Mouse (Mus musculus) lung, adult 2 months (tissue): ENCODE measurements around the gene Plcb2.

Experiments
- CTCF ChIP-seq: fragments of 200-500 bp; IDR thresholded peaks from 2 replicates; pipeline ENCODE4 v1.5.1; 2011; ENCODE audit warnings: mild to moderate bottlenecking, low read length, control low read depth; ENCODE audit not compliant: insufficient read depth
- POLR2A ChIP-seq: fragments of 200-500 bp; IDR thresholded peaks from 2 replicates; pipeline ENCODE4 v1.6.1; 2011; ENCODE audit warnings: low read depth, mild to moderate bottlenecking, control low read depth, low read length, borderline replicate concordance; ENCODE audit errors: extremely low read depth

- TF ChIP-seq CTCF (no peak), POLR2A (no peak)
These were observed 41.5 kb downstream of the Plcb2 start for GRCm38 (mm10) chr2:118686693-118687092.
